Mouse (Mus musculus) embryo, embryonic 10 days (tissue): Measurements from ENCODE around the gene Cemip.
"Not testable (repeated sequence)": the region's sequence is repeated elsewhere in the genome, so short reads cannot be mapped to it uniquely, and the experiment has no call there.

ENCODE experiments used
- DNase-seq: peaks from one replicate; pipeline ENCODE4 v3.0.0-alpha.2; 2015; ENCODE audit warnings: low spot score

Cemip gene

DNA sequence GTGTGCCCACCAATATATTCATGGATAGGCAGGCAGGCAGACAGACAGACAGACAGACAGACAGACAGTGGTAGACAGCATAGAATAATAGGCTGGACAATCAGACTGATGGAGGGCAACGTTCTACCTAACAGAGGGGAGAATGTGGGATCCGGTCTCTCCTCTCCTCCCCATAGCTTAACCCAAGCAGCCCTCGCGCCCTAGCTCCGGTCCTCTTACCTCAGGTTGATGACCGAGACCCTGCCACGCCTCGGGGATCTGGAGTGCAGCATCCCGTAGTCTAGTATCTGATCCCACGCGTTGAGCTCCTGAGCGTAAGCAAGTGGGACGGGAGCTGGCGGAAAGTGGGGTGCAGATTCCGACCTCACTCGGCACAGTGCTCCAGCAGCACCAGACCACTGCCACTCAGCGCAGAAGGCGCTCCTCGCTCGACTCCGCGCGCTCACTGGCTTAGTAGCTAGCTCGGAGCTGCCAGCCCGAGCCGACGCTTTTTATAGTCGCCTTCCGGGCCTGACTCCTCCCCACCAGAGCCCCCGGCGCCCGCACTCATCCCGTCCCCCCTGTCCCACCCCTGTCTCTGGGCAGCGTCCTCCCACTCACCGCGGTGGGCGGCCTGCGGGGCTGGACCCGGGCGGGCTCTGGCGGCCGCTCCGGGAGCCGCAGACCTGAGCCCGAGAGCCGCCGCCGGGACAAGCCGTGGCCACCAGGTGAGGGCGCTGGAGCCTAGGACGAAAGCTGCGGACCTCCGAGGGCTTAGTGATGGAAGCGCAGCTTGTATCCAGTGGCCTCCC lies at the start of gene Cemip:
TSS of gene Cemip (minus strand) at position 464 of the 791 bp plus-strand sequence.
- DNase-seq: peak; percentile 91

GRCm38 (mm10) chr7:84132704-84133103 lies 46.4 kb upstream of the Cemip start:
- DNase-seq: no peak

GRCm38 (mm10) chr7:84131736-84132135 lies 45.4 kb upstream of the Cemip start:
- no peak for DNase-seq

DNA sequence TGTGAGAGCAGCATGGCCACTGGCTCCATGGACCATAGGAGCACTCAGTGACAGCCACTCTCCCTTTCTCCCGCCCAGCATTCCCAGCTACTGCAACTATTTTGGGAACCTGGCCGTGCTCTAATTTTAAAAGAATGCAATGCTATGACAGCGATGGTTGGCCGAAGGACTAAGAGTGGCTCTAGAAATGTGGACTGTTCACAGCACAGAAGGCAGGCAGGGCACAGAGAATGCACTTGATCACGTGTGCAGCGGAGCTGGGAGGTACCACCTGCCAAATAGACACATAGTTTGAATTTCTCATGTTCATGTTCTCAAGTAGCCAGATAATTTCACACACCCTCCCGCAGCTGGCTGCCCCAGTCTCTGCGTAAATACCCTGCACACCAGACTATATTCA lies 42.4 kb upstream of the Cemip start:
- DNase-seq: no peak

DNA sequence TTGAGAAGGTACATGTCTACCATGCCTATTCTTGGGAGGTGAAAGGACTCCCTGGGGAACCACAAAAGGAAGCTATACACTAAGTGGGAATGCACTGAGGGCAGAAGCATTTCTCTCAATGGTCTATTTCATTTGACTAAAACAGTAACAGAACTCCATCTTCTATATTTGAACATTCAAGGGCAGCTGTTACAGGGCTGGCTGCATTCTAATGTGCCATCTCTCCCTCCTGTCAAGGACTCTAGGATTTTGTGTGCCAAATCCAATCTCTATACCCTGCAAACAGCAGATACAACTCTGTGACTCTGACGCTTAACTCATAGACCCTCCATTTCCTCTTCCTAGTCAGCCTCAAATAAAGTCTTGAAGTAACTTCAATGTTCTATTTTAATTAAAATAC lies 39.4 kb upstream of the Cemip start:
- no peak for DNase-seq

GRCm38 (mm10) chr7:84123651-84124050 lies 37.3 kb upstream of the Cemip start:
- not testable (repeated sequence) for DNase-seq

DNA sequence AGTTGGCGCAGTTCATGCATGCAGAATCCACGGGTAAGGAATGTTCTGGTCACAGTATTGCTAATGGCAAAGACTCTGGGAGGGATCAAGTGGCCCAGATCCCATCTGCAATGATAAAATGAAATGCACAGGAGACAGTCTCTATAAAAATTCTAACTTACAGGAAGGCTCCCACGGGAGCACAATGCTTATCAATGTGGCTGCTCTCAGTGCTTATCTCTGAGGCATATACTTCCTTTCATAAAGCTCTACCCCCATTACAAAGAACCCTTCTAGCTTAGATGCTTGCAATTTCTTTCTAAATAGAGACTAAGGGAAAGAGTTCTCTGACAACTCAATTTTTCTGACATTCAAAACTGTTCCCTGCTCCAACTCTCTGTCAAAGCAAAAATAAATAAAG lies 35.5 kb upstream of the Cemip start:
- DNase-seq: no peak

- DNase-seq: no peak
Measured at GRCm38 (mm10) chr7:84120142-84120760, 33.9 kb upstream of the Cemip start.

GRCm38 (mm10) chr7:84119216-84120105 lies 33.2 kb upstream of the Cemip start:
- DNase-seq: no peak

DNA sequence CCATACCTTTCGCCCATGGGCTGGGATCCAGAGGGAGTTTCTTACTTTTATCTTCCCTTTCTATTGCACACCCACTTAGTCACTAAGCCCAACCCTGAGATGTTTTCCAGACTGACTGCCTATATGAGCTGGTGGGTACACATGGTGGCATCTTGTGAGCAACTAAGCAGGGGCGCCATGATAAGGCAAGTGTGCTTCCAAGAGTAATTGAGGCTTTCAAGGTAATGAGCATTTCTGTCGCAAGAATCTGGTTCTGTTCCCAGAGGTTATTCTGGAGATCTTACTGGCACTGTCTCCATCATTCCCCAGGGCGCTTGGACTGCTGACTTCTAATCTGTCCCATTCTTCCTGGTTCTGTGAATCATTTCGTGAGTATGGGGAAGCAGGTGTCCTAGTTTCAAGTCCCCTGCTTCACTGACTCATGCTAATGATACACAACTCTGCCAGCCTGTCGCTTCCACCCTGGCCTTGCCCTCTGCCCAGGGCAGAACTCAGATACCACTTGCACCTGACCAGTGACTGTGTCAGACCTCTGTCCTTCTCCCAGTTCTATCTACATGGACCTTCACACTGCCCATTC lies 31.3 kb upstream of the Cemip start:
- no peak for DNase-seq

GRCm38 (mm10) chr7:84116621-84117542 lies 30.6 kb upstream of the Cemip start:
- no peak for DNase-seq

DNA sequence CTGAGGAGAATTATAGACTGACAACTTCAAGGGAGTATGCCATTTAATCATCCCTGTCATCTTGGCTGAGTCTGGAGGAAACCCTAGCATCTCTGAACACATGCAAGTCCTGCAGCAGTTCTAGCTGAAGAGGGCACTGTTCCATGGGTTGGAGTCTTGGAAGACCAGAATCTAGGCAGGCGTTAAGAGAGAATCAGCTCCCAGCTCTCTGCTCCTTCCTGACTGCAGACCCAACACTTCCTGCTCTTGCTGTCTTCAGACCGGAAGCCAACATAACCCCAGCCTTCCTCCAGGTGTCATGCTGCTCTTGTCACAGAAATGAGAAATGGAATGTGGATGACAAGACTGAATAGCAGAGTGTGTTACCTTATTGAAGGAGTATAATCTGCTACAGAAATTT lies 29.1 kb upstream of the Cemip start:
- DNase-seq: no peak

DNA sequence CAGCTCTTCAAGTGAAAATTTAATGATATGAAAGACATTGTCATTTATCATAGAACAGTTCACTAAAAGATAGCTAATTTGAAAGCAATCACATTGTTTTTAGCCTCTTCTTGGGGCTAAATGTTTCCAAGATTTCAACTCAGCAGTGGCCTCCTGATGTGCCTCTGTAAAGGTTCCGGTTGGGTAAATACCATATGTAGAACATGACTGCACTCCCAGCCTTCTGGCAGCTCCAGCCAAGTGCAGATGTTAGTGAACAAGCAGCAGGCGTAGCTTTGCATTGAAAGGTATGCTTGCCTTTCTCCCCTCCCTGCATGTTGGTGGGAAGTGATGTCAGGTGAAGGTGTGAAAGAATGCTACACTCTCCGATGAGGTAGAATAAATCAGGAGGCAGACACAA lies 28.5 kb upstream of the Cemip start:
- DNase-seq: no peak

DNA sequence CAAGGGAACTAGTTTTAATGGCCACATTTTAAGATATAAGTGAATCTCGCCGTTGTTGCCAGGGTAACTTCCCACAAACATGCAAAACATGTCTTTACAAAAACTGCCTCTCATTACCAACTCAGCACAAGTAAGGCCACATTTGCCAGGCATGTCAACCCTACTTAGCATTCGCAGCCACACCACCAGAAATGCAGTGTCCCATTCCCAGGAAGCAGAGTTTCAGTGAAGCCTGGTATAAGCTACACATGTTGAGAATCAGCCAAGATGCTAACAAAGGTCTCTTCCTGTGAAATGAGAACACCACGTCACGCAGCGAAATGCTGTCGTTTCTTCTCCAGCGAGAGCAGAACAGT lies 26.7 kb upstream of the Cemip start:
- DNase-seq: no peak

DNA sequence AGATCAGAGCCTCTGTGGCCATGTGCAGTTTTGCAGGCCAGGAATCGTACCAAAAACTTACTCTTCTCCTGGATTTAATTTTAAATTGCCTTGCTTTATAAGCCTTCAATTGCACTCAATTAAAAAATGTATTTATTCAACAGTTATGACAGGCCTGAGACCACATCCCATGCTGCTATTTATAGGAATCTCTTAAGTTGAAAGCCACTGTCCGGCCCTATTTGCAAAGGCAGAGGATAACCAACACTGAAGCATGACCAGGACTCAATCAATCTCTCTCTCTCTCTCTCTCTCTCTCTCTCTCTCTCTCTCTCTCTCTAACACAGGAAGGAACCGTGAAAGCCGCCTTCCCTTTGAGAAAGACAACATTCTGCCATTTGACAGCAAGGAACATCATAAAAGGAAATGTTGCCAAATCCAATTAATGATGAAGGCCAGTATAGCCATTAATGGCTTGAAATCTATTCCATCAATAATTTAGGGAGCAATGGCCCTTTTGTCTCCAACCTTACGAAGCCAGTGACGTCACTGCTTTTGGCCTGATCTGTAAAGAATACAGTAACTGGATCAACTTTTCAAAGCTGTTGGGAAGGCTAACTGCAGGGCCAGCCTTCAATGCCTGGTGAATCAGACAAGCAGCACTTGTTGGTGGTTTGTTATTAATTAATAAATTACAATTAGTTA lies 26.2 kb upstream of the Cemip start:
- no peak for DNase-seq

DNA sequence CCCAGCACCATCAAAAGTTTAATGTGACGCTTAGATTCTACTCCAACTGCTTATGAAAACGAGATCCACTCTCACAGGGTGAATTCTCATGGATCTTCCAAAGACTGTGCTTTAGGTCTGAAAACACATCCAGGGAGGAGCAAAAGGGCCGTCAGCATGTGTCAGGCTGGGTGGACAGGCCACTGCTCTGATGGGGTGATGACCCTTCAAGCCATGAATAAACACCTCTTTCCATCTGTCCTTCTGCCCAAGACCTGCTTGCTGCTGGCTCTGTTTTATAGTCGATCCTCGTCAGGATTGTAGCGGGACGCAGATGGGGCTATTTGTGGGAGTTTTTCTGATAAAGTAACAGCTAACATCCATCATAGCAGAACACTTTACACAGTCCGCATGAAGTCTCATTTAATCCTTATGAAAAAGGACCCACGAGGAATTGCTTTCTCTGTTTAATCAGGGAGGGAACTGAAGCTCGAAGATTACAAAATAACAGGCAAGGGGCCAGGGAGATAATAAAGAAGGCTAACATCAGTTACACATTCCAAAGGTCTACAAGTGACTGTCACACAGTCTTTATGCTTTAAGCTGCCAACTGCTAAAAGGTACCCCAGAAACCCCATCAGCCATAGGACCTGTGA lies 25.5 kb upstream of the Cemip start:
- DNase-seq: no peak

GRCm38 (mm10) chr7:84106942-84107341 lies 20.6 kb upstream of the Cemip start:
- no peak for DNase-seq

GRCm38 (mm10) chr7:84102589-84102988 lies 16.3 kb upstream of the Cemip start:
- DNase-seq: no peak

- no peak for DNase-seq
Measured at GRCm38 (mm10) chr7:84100672-84101071, 14.4 kb upstream of the Cemip start.

GRCm38 (mm10) chr7:84098098-84098497 lies 11.8 kb upstream of the Cemip start:
- DNase-seq: no peak
